Mouse (Mus musculus): ENCODE data around the gene Mtss1l. TPM values are rescaled to one million over a fixed set of nuclear protein-coding genes. Genes with fewer than 3 reads are reported as not detected.

Gene Mtss1l
- total and polyA plus RNA-seq, 3 experiments = 0.64 to 0.66 TPM; not detected in 1

- no peaks in the 10 kb centered on the region for H3K27me3 ChIP-seq (replicated peaks)
- TF ChIP-seq SIN3A (IDR thresholded peaks at IDR 0.05; ENCODE audit: low read length) = no peak
- TF ChIP-seq BHLHE40 (IDR thresholded peaks at IDR 0.05; ENCODE audit: low read depth, low read length) = no peak
- no peak overlapping the region for H3K27ac ChIP-seq (ENCODE audit: insufficient read depth, low read depth)
- in situ Hi-C loops (cut with MboI; ENCODE audit: low pct_ligation_motif_present, low pct_unique_long_range_greater_than_20kb, low sequenced_read_pairs) (no loop called here), dilution Hi-C loops (cut with MboI; ENCODE audit: extremely low pct_ligation_motif_present, extremely low pct_unique_long_range_greater_than_20kb, low sequenced_read_pairs) (no loop called here)
- H3K4me1 ChIP-seq (ENCODE audit: control insufficient read depth in 1 of 2, insufficient read depth in 2 of 2) = peaks cover 0 to 8% of the 10 kb centered on the region in 2 experiments; a peak in 2 of 4 replicates
- no peak overlapping the region for H3K4me2 ChIP-seq (ENCODE audit: insufficient read depth, low read depth, poor library complexity, severe bottlenecking)
- H3K79me2 ChIP-seq (replicated peaks; ENCODE audit: control insufficient read depth, extremely low read depth, insufficient read depth, poor library complexity, severe bottlenecking) = no peaks in the 10 kb centered on the region
- H3K4me3 ChIP-seq (replicated peaks in 1 of 3; ENCODE audit: low read depth in 2 of 3, low read length in 2 of 3, poor library complexity in 1 of 3) = no peak overlapping the region
- DNase-seq (ENCODE audit: extremely low read depth) = no peak
- H3K36me3 ChIP-seq (replicated peaks in 1 of 2; ENCODE audit: control insufficient read depth in 1 of 2, insufficient read depth in 1 of 2, low read length in 1 of 2) = peaks cover 0 to 4% of the 10 kb centered on the region in 2 experiments
- no peak overlapping the region for H3K9ac ChIP-seq (ENCODE audit: insufficient read depth, low read depth)
- H3K9me3 ChIP-seq (replicated peaks; ENCODE audit: low read length) = no peaks in the 10 kb centered on the region
Observed at GRCm38 (mm10) chr8:110738591-110739195, 17.4 kb downstream of the Mtss1l start.

- Histone ChIP-seq H3K4me3 (replicated peaks in 1 of 3; ENCODE audit: low read depth in 2 of 3, low read length in 2 of 3, poor library complexity in 1 of 3) (no peak overlapping the region), H3K79me2 (replicated peaks; ENCODE audit: control insufficient read depth, extremely low read depth, insufficient read depth, poor library complexity, severe bottlenecking) (no peaks in the 10 kb centered on the region), H3K27ac (ENCODE audit: insufficient read depth, low read depth) (no peak overlapping the region), H3K4me1 (ENCODE audit: control insufficient read depth in 1 of 2, insufficient read depth in 2 of 2) (peaks cover 3 to 8% of the 10 kb centered on the region in 2 experiments), H3K36me3 (replicated peaks in 1 of 2; ENCODE audit: control insufficient read depth in 1 of 2, insufficient read depth in 1 of 2, low read length in 1 of 2) (peaks cover 0 to 4% of the 10 kb centered on the region in 2 experiments), H3K4me2 (ENCODE audit: insufficient read depth, low read depth, poor library complexity, severe bottlenecking) (no peak overlapping the region), H3K9ac (ENCODE audit: insufficient read depth, low read depth) (no peak overlapping the region), H3K9me3 (replicated peaks; ENCODE audit: low read length) (no peaks in the 10 kb centered on the region), H3K27me3 (replicated peaks) (no peaks in the 10 kb centered on the region)
- in situ Hi-C loops (cut with MboI; ENCODE audit: low pct_ligation_motif_present, low pct_unique_long_range_greater_than_20kb, low sequenced_read_pairs) = no loop called here
- dilution Hi-C loops (cut with MboI; ENCODE audit: extremely low pct_ligation_motif_present, extremely low pct_unique_long_range_greater_than_20kb, low sequenced_read_pairs) = no loop called here
- DNase-seq (ENCODE audit: extremely low read depth) = no peak
- no peak for TF ChIP-seq MAZ (IDR thresholded peaks at IDR 0.05; ENCODE audit: low read depth, low read length)
- TF ChIP-seq IRF4 (IDR thresholded peaks at IDR 0.05; ENCODE audit: low read depth, low read length) = no peak
- no peak for TF ChIP-seq CHD1 (IDR thresholded peaks at IDR 0.05; ENCODE audit: low read depth, low read length)
- TF ChIP-seq JUN (IDR thresholded peaks at IDR 0.05; ENCODE audit: insufficient read depth, low read depth, low read length) = no peak
- TF ChIP-seq GABPA (IDR thresholded peaks at IDR 0.05; ENCODE audit: insufficient replicate concordance, low read depth, low read length) = no peak
- TF ChIP-seq PAX5 (IDR thresholded peaks at IDR 0.05; ENCODE audit: low read length) = no peak
- TF ChIP-seq ZC3H11A (IDR thresholded peaks at IDR 0.05; ENCODE audit: low read depth, low read length) = no peak
Observed at GRCm38 (mm10) chr8:110740629-110741175, 19.4 kb downstream of the Mtss1l start.

GRCm38 (mm10) chr8:110741816-110742451 is 20.7 kb downstream of the Mtss1l start:
- H3K27me3 ChIP-seq (replicated peaks) = no peaks in the 10 kb centered on the region
- H3K9me3 ChIP-seq (replicated peaks; ENCODE audit: low read length) = no peaks in the 10 kb centered on the region
- H3K4me3 ChIP-seq (replicated peaks in 1 of 3; ENCODE audit: low read depth in 2 of 3, low read length in 2 of 3, poor library complexity in 1 of 3) = no peak overlapping the region
- H3K36me3 ChIP-seq (replicated peaks in 1 of 2; ENCODE audit: control insufficient read depth in 1 of 2, insufficient read depth in 1 of 2, low read length in 1 of 2) = peaks cover 0 to 4% of the 10 kb centered on the region in 2 experiments
- H3K27ac ChIP-seq (ENCODE audit: insufficient read depth, low read depth) = no peak overlapping the region
- H3K79me2 ChIP-seq (replicated peaks; ENCODE audit: control insufficient read depth, extremely low read depth, insufficient read depth, poor library complexity, severe bottlenecking) = no peaks in the 10 kb centered on the region
- DNase-seq (ENCODE audit: extremely low read depth) = no peak
- no peak for TF ChIP-seq IRF4 (IDR thresholded peaks at IDR 0.05; ENCODE audit: low read depth, low read length)
- no peak for TF ChIP-seq NRF1 (IDR thresholded peaks at IDR 0.05; ENCODE audit: low read depth, low read length)
- no peak for TF ChIP-seq ELF1 (IDR thresholded peaks at IDR 0.05; ENCODE audit: low read depth, low read length)
- no peak for TF ChIP-seq NELFE (IDR thresholded peaks at IDR 0.05; ENCODE audit: low read depth, low read length)
- no peak for TF ChIP-seq ZC3H11A (IDR thresholded peaks at IDR 0.05; ENCODE audit: low read depth, low read length)
- TF ChIP-seq CHD1 (IDR thresholded peaks at IDR 0.05; ENCODE audit: low read depth, low read length) = no peak
- TF ChIP-seq SIN3A (IDR thresholded peaks at IDR 0.05; ENCODE audit: low read length) = no peak
- no peak for TF ChIP-seq MAFK (IDR thresholded peaks at IDR 0.05; ENCODE audit: insufficient replicate concordance, low read length)
- TF ChIP-seq MYC (IDR thresholded peaks at IDR 0.05; ENCODE audit: low read depth, low read length) = no peak
- no peak for TF ChIP-seq JUN (IDR thresholded peaks at IDR 0.05; ENCODE audit: insufficient read depth, low read depth, low read length)
- TF ChIP-seq ZMIZ1 (IDR thresholded peaks at IDR 0.05; ENCODE audit: low read depth, low read length) = no peak
- TF ChIP-seq SMC3 (IDR thresholded peaks at IDR 0.05; ENCODE audit: low read depth, low read length) = no peak
- TF ChIP-seq MAZ (IDR thresholded peaks at IDR 0.05; ENCODE audit: low read depth, low read length) = no peak
- no peak for TF ChIP-seq POLR2A (IDR thresholded peaks at IDR 0.05; ENCODE audit: low read depth, low read length)
- no peak for TF ChIP-seq RAD21 (IDR thresholded peaks at IDR 0.05; ENCODE audit: low read depth, low read length)
- no peak for TF ChIP-seq MEF2A (IDR thresholded peaks at IDR 0.05; ENCODE audit: borderline replicate concordance, low read depth, low read length)
- TF ChIP-seq KAT2A (IDR thresholded peaks at IDR 0.05; ENCODE audit: insufficient replicate concordance, low read length) = no peak
- no peak for TF ChIP-seq CTCF (conservative IDR thresholded peaks at IDR 0.05 in 1 of 2, IDR thresholded peaks at IDR 0.05 in 1 of 2; ENCODE audit: low read depth in 2 of 2, low read length in 2 of 2)
- peaks cover 3 to 8% of the 10 kb centered on the region in 2 experiments for H3K4me1 ChIP-seq (ENCODE audit: control insufficient read depth in 1 of 2, insufficient read depth in 2 of 2)
- H3K9ac ChIP-seq (ENCODE audit: insufficient read depth, low read depth) = no peak overlapping the region
- no peak overlapping the region for H3K4me2 ChIP-seq (ENCODE audit: insufficient read depth, low read depth, poor library complexity, severe bottlenecking)
- in situ Hi-C loops (cut with MboI; ENCODE audit: low pct_ligation_motif_present, low pct_unique_long_range_greater_than_20kb, low sequenced_read_pairs) (no loop called here), dilution Hi-C loops (cut with MboI; ENCODE audit: extremely low pct_ligation_motif_present, extremely low pct_unique_long_range_greater_than_20kb, low sequenced_read_pairs) (no loop called here)

All from CH12.LX (cell line).